Comparison of ENCODE assay signal across 23 mouse cellular contexts in the genomic region with DNA sequence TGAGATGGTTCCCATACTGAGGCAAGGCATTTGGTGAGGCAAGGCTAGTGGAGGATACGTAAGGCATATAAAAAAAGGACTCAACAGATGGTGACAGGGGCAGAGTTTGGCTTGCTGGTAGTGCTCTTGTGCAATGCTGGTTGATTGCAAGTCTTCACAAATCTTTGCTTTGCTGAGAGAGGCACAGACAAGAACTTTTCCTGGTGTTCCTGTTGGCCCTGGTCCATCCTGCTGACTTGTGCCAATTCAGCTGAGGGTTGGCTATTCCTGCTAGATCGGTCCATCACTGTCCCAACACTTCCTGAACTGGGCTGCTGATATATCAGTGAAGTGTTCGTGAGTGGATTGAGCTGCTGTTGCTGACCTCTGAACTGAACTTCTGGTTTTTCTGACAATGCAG.
DNase-seq lines count a peak whose midpoint lies in the region; ATAC-seq and TF ChIP-seq lines count a peak whose summit lies in the region.
"Had no signal": no experiment of that assay in that cellular context is flagged by ENCODE, and none has a peak within 500 bp of the region (broad histone marks: within the 10 kb centered on the region; RNA-seq: fewer than 3 reads in every experiment).

No protein-coding gene starts in this region.

- no peaks in the 10 kb centered on the region for H3K27me3 ChIP-seq in kidney, postnatal 0 days (ENCODE audit: insufficient read depth, low read length)
- H3K27me3 ChIP-seq: CH12.LX; embryonic facial prominence, embryonic 12.5 days; limb, embryonic 13.5 days; neural tube, embryonic 15.5 days had no signal

- H3K4me3 ChIP-seq in kidney, postnatal 0 days (replicated peaks; ENCODE audit: low read depth, low read length): no peak overlapping the region
- H3K4me3 ChIP-seq: embryonic facial prominence, embryonic 12.5 days; layer of hippocampus, adult 2 months; left cerebral cortex, adult 2 months; limb, embryonic 13.5 days; neural tube, embryonic 15.5 days had no signal

- ATAC-seq in kidney, postnatal 0 days (replicated peaks; ENCODE audit: low FRiP score, low read depth): no peak
- ATAC-seq: activated CD4-positive, CD25-positive, alpha-beta regulatory T cell, adult 4 months; hindbrain, embryonic 16.5 days; liver, postnatal 0 days had no signal

- peak; percentile 2 for DNase-seq in kidney, postnatal 0 days (ENCODE audit: low spot score)
- no peak for DNase-seq in kidney, adult 18-20 months
- peak; percentile 37 for DNase-seq in 416B (ENCODE audit: low read depth)
- DNase-seq in adipocyte (ENCODE audit: low spot score): peak; percentile 90
- peak; percentile 73 for DNase-seq in lung, postnatal 10 days
- DNase-seq in layer of hippocampus, adult 9-10 months (ENCODE audit: low spot score): no peak
- DNase-seq in layer of hippocampus, adult 18-20 months (ENCODE audit: low spot score in 2 of 2): no peak
- DNase-seq: cerebellum, adult 11 months; cerebellum, postnatal 36 days; gastrocnemius, postnatal 14 days; kidney, adult 2 months; liver, postnatal 0 days; right cerebral cortex, postnatal 4 days; thymus, adult 2 months had no signal

- no peak for TF ChIP-seq CTCF in kidney, postnatal 0 days (IDR thresholded peaks at IDR 0.05; ENCODE audit: low read depth)

- H3K27ac ChIP-seq in kidney, postnatal 0 days: no peak overlapping the region
- H3K27ac ChIP-seq: embryonic facial prominence, embryonic 12.5 days; layer of hippocampus, adult 2 months; left cerebral cortex, adult 2 months; limb, embryonic 13.5 days; neural tube, embryonic 15.5 days had no signal

- no peak overlapping the region for H3K4me2 ChIP-seq in kidney, postnatal 0 days (ENCODE audit: low read length)
- H3K4me2 ChIP-seq: embryonic facial prominence, embryonic 12.5 days; limb, embryonic 13.5 days; midbrain, embryonic 11.5 days; neural tube, embryonic 15.5 days had no signal

- H3K9ac ChIP-seq in kidney, postnatal 0 days (ENCODE audit: low read depth, low read length): no peak overlapping the region
- H3K9ac ChIP-seq: embryonic facial prominence, embryonic 12.5 days; limb, embryonic 13.5 days; liver, postnatal 0 days; neural tube, embryonic 15.5 days had no signal

- H3K9me3 ChIP-seq in kidney, postnatal 0 days (replicated peaks; ENCODE audit: low read length): no peaks in the 10 kb centered on the region
- H3K9me3 ChIP-seq: embryonic facial prominence, embryonic 12.5 days; limb, embryonic 13.5 days; neural tube, embryonic 15.5 days had no signal

- WGBS in kidney, postnatal 0 days: 83% methylated on average over 3 of the region's 3 CpGs

- no peaks in the 10 kb centered on the region for H3K36me3 ChIP-seq in kidney, postnatal 0 days (ENCODE audit: insufficient read depth, low read length)
- H3K36me3 ChIP-seq: embryonic facial prominence, embryonic 12.5 days; limb, embryonic 13.5 days; neural tube, embryonic 15.5 days had no signal

- H3K4me1 ChIP-seq in kidney, postnatal 0 days (replicated peaks; ENCODE audit: insufficient read depth, low read length): no peaks in the 10 kb centered on the region
- H3K4me1 ChIP-seq: neural tube, embryonic 15.5 days had no signal

Comparison
In these comparisons a context has a peak if more than half of its experiments do, and no peak if none do; other contexts are left out.
1. DNase-seq: peak in kidney, postnatal 0 days (single experiment), 416B (single experiment), adipocyte (single experiment) and lung, postnatal 10 days (single experiment); none in kidney, adult 18-20 months (single experiment), layer of hippocampus, adult 9-10 months (single experiment) and layer of hippocampus, adult 18-20 months (0 of 2).